Mouse (Mus musculus) C2C12 (cell line): ENCODE results near the gene Clmp. TPM values are rescaled to one million over a fixed set of nuclear protein-coding genes. Genes with fewer than 3 reads are reported as not detected.

Experiments used
- H3K27me3 ChIP-seq: one replicate; pipeline ENCODE4 v1.6.1; 2011; ENCODE audit not compliant: control insufficient read depth, insufficient read depth, insufficient read length
- H3K36me3 ChIP-seq: one replicate; pipeline ENCODE4 v1.6.1; 2011; ENCODE audit not compliant: control insufficient read depth, insufficient read depth
- H3K4me3 ChIP-seq: one replicate; pipeline ENCODE4 v1.5.1; 2011; ENCODE audit warnings: mild to moderate bottlenecking, control low read depth; ENCODE audit not compliant: poor library complexity, insufficient read depth, severe bottlenecking
- H3K79me2 ChIP-seq: one replicate; pipeline ENCODE4 v1.6.1; 2011; ENCODE audit not compliant: control insufficient read depth, insufficient read depth
- H3K79me3 ChIP-seq: one replicate; pipeline ENCODE4 v1.6.1; 2011; ENCODE audit warnings: low read depth, control low read depth
- H3ac ChIP-seq: one replicate; pipeline ENCODE3; 2011; ENCODE audit warnings: low read depth; ENCODE audit not compliant: control insufficient read depth, insufficient read length
- CEBPB ChIP-seq: IDR thresholded peaks from one replicate; pipeline ENCODE4 v1.6.1; 2011; ENCODE audit warnings: low read depth, mild to moderate bottlenecking, control low read depth, moderate library complexity
- CTCF ChIP-seq: IDR thresholded peaks from one replicate; pipeline ENCODE4 v1.5.1; 2011; ENCODE audit not compliant: control insufficient read depth, insufficient read depth, insufficient read length
- FOSL1 ChIP-seq: IDR thresholded peaks from one replicate; pipeline ENCODE4 v1.8.0; 2011; ENCODE audit warnings: mild to moderate bottlenecking, low read length; ENCODE audit not compliant: poor library complexity, insufficient read depth, severe bottlenecking
- MAX ChIP-seq: IDR thresholded peaks from one replicate; pipeline ENCODE4 v1.6.1; 2011; ENCODE audit warnings: mild to moderate bottlenecking, control low read depth
- MYOD1 ChIP-seq: IDR thresholded peaks from one replicate; pipeline ENCODE4 v1.6.1; 2011; ENCODE audit warnings: low read depth; ENCODE audit not compliant: control insufficient read depth, insufficient read length
- MYOG ChIP-seq: IDR thresholded peaks from one replicate; pipeline ENCODE4 v1.6.1; 2011; ENCODE audit not compliant: control insufficient read depth, insufficient read length; ENCODE audit errors: extremely low read depth
- USF1 ChIP-seq: IDR thresholded peaks from one replicate; pipeline ENCODE4 v1.6.1; 2011; ENCODE audit warnings: low read depth, mild to moderate bottlenecking, control low read depth, moderate library complexity
- polyA plus RNA-seq: library from polyadenylated mRNA; unstranded; fragments of >200 nt; fragmentation: generic; extraction: Trizol; gene quantifications from one replicate; pipeline ENCODE4 v1.2.1, GENCODE M21; 2012; ENCODE audit warnings: missing spikeins

Clmp gene
- polyA plus RNA-seq, 1 experiment = 13.6 TPM

DNA sequence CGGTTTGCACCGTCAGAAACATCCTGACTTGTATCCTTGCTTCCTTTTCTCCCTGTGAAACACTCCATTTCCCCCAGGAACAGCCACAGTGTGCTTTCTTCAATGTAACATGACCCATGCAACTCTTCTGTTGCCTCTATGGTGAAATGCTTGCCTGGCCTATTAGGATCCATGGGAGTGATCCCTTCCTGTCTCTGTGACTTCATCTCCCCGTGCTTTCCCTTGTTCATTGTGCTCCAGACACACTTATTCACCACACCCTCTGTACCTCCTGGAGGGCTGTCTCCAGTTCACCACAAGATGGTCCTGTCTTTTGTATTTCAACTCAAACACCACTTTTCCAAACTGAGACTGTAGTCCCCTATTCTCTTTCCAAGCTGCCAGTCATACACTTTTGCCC is 94.3 kb downstream of the Clmp start:
- TF ChIP-seq MYOG (no peak), MYOD1 (no peak), FOSL1 (no peak)
- Histone ChIP-seq H3K4me3 (no peak overlapping the region), H3K36me3 (no peaks in the 10 kb centered on the region), H3K27me3 (no peaks in the 10 kb centered on the region), H3ac (no peak overlapping the region), H3K79me2 (no peaks in the 10 kb centered on the region), H3K79me3 (no peaks in the 10 kb centered on the region)

DNA sequence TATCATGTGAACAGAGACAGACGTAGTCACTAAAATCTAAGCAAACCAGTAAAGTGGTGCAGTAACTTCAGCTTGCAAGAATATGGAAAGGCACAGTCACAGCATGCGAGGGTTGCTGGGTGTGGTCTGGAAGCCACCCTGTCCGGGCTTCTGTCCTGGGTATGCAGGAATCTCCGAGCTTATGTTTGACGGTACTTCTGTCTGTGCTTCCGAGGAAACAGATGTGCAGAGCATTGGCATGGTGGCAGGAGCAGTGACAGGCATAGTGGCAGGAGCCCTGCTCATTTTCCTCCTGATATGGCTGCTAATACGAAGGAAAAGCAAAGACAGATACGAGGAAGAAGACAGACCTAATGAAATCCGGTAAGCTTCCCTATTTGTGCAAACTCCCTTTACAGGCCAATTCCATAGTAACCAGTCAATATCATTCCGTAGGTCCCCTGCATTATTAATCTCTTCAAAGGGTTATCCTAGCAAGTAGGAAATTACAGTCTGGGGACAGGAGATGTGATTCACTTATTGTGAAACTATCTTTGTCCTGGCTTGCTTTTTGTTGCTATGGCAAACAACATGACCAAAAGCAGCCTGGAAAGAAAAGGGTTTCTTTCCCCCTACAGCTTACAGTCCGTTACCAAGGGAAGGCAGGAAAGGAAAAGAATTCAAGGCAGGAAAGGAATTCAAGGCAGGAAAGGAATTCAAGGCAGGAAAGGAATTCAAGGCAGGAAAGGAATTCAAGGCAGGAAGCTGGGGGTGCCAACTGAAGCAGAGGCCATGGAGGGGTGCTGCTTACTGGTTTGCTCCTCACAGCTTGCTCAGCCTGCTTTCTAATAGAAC is 95.3 kb downstream of the Clmp start:
- Histone ChIP-seq H3K79me3 (no peaks in the 10 kb centered on the region), H3K36me3 (no peaks in the 10 kb centered on the region)
- no peak for TF ChIP-seq MAX
- TF ChIP-seq USF1 = no peak
- no peak for TF ChIP-seq FOSL1
- TF ChIP-seq CEBPB = no peak
- no peak for TF ChIP-seq CTCF
- TF ChIP-seq MYOG = no peak
- TF ChIP-seq MYOD1 = no peak

DNA sequence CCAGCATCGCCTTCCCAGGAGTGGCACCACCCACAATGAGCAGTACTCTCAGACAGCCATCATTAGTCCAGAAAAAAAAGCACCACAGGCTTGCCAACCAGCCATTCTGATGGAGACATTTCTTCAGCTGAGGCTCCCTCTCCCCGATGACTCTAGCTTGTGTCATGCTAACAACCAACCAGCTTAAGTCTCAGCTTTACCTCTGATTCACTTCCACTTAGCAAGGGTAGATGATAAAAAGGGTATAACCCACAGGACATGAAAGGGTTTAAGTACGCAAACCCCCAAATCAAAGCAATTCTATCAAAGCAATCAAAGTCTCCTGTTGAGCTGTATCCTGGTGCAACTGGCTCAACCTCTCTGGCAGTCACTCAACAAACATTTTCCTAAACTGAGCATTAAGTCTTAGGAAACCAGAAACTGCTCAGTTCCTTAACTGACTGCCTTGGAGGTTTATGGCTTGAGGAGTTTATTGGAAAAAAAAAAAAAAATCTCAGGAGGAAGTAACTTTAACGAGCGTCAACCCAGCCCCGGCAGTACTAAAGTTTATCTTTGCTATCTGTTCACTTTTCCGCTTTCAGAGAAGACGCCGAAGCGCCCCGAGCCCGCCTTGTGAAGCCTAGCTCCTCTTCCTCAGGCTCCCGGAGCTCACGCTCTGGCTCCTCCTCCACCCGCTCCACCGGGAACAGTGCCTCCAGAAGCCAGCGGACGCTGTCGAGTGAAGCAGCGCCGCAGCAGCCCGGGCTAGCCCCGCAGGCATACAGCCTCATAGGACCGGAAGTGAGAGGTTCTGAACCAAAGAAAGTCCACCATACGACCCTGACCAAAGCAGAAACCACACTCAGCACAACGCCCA is 96.2 kb downstream of the Clmp start:
- TF ChIP-seq CEBPB (no peak), MYOD1 (no peak), USF1 (no peak), FOSL1 (no peak), MAX (no peak), CTCF (no peak), MYOG (no peak)
- Histone ChIP-seq H3K79me2 (no peaks in the 10 kb centered on the region), H3K36me3 (no peaks in the 10 kb centered on the region), H3K4me3 (no peak overlapping the region), H3K27me3 (no peaks in the 10 kb centered on the region), H3ac (no peak overlapping the region), H3K79me3 (no peaks in the 10 kb centered on the region)

More for the DNA sequence above, 95.3 kb downstream of the Clmp start:
- H3K4me3 ChIP-seq = no peak overlapping the region
- H3K27me3 ChIP-seq = no peaks in the 10 kb centered on the region
- H3ac ChIP-seq = no peak overlapping the region
- no peaks in the 10 kb centered on the region for H3K79me2 ChIP-seq

DNA sequence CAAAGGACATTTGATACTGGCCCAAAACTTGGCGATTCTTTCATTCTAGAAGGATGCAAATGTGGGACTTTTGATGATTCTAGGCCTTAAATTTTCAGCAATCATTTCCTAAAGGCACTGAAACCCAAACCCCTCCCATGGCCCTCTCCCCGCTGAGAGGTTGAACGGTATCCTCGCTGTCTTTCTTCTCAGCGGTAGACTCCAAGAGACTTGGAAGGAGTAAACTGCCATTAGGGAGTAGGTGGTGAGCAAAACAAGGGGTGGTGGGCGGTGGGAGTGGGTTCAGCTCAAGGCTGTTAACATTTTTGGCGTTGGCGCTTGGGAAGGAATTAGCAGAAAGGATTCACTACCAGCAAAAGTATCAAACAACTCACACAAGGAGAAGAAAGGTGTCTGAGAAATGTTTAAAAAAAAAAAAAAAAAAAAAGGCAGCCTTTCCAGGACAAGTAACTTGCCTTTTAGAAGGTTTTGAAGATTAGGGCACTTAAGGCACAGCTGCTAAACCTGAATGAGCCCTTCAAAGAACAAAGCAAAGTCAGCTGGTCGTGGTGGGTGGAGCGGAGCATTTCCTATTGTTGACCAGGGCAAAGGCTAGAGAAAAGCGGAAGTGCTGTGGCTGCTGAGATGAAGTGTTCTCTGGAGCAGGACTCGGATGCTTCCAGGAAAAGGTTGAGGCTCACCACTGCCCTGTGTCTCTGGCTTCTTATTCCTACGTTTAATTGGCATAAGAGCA is 98.0 kb downstream of the Clmp start:
- Histone ChIP-seq H3K27me3 (no peaks in the 10 kb centered on the region), H3K79me3 (no peaks in the 10 kb centered on the region), H3K36me3 (no peaks in the 10 kb centered on the region), H3K79me2 (no peaks in the 10 kb centered on the region), H3K4me3 (no peak overlapping the region), H3ac (no peak overlapping the region)
- TF ChIP-seq CTCF (no peak), USF1 (no peak), FOSL1 (no peak), MAX (no peak), CEBPB (no peak), MYOD1 (no peak), MYOG (no peak)

DNA sequence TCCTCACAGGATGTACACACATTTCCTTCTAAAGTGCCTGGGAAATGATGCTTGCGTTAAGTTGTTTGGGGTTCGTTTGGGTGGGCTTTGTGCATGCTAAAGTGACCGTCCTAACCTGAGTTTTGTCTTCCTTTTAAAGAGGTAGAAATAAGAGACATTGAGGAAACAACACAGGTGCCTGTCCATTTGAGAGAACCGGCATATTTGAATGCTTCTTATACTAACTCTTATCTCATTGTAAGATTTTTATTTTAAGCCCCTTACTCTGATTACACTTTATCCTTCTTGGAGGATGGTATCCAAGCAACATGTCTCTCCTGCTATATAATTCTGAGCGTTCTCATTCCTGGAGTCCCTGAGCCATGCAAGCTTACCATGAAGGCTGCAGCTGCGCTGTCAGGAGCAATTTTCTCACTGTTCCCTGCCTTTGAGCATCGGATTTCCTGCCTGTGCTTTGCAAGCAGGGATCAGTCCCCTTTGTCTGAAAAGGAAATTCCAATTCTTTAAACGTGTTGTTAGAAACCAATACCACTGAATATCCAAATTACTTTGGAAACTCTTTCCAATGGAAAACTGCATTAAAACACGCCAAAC is 98.7 kb downstream of the Clmp start:
- no peaks in the 10 kb centered on the region for H3K79me2 ChIP-seq
- no peaks in the 10 kb centered on the region for H3K36me3 ChIP-seq
- H3K79me3 ChIP-seq = no peaks in the 10 kb centered on the region
- no peak overlapping the region for H3ac ChIP-seq
- no peak for TF ChIP-seq CTCF
- no peak for TF ChIP-seq CEBPB
- no peak for TF ChIP-seq USF1
- TF ChIP-seq FOSL1 = no peak
- no peak for TF ChIP-seq MYOD1
- no peak for TF ChIP-seq MAX
- no peak for TF ChIP-seq MYOG
- H3K27me3 ChIP-seq = no peaks in the 10 kb centered on the region
- H3K4me3 ChIP-seq = no peak overlapping the region
